Mouse (Mus musculus): ENCODE measurements around the gene Ninj2.

DNA sequence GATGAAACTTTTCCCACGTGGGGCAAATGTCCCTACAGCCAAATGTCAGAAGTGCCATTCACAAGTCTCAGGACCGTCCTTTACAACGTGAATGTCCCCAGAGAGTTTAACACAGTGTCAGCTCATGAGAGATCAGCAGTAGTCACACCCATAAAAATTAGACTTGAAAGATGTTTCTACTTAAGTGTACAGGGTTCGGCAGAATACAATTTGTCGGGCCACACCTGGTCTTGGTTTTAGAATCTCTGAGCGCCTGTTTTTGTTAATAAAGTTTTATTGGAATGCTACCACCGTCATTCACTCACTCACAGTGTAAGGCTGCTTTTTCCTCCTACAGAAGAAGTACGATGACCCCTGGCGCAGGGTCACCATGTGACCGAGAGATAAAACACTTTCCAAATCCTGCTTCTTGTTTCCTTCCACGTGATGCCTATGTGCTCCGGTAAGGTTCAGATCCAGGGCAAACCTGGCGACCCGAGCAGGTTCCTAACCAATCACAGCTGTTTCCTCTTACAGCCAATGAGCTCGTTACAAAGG, 2.4 kb upstream of the Ninj2 start:
- TF ChIP-seq EP300 (IDR thresholded peaks at IDR 0.05; ENCODE audit: low read depth) (no peak), CTCF (IDR thresholded peaks at IDR 0.05; ENCODE audit: low read depth) (no peak)

All from heart, postnatal 0 days (tissue).